Mouse (Mus musculus) liver, adult 2 months (tissue): Measurements from ENCODE around the gene Tigit.

Experiments
- CTCF ChIP-seq: fragments of 200-500 bp; IDR thresholded peaks from 2 replicates; pipeline ENCODE4 v1.5.1; 2011; ENCODE audit warnings: low read depth, low read length, control low read depth
- POLR2A ChIP-seq: fragments of 200-500 bp; IDR thresholded peaks from 2 replicates; pipeline ENCODE4 v1.6.1; 2011; ENCODE audit warnings: low read length, control low read depth; ENCODE audit not compliant: insufficient read depth; ENCODE audit errors: extremely low read depth

DNA sequence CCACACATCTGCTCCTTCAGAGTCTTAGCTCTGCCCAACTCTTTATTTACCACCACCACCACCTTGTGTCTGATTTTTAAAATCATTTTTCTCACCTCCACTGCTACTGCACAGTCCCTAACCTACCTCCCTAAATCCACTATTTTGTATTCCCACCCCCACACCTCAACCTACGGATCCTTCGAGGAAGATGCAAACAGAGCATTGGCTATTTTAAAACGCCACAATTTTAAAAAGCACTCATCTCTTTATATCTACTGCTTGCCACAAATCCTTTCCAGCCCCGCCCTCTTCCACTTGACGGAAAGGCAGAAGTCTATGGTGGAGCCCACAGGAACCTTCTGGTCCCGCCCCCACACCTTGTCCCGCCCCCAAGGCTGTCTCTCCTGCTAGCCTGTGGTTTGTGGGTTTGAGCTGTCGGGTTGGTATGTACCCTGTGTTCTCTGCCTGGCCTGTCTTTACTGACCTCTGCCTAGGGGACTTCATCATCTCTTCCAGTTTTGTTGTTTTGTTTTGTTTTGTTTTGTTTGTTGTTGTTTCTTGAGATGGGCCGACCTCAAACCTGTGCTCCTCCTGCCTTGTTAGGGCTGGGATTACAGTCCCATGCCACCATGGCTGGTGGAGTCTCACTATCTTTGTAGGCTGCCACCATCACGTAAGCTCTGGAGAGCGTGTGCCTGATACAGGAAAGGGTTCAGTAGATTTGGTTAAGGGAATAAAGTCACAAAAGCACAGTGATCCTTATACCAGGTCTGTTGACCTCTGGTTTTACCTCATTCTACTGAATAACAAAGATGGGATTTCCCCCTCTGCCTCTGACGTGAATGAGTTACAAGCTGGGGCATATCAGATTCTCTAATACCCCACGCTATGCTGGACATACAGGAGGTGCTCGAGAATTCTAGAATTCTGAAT lies 35.0 kb upstream of the Tigit start:
- no peak for TF ChIP-seq POLR2A
- no peak for TF ChIP-seq CTCF
